Mouse (Mus musculus): ENCODE measurements around the gene Dpy30. TPM values are rescaled to one million over a fixed set of nuclear protein-coding genes. Genes with fewer than 3 reads are reported as not detected.
A peak's percentile ranks its signal among the peaks of the same experiment; 100 is the strongest.

The Dpy30 gene
- polyA plus RNA-seq, 1 experiment, result 57.3 TPM

GRCm38 (mm10) chr17:74294426-74295025, 29.2 kb downstream of the Dpy30 start:
- Histone ChIP-seq H3K27me3 (replicated peaks; ENCODE audit: control insufficient read depth, insufficient read depth, low read length) (no peaks in the 10 kb centered on the region), H3K4me1 (ENCODE audit: control insufficient read depth, insufficient read depth, low read length) (no peaks in the 10 kb centered on the region; the same call in 1 of the 2 replicates), H3K4me3 (ENCODE audit: insufficient read depth, low read depth, low read length) (peak overlapping the region; percentile 68), H3K36me3 (ENCODE audit: control insufficient read depth, insufficient read depth, low read length) (no peaks in the 10 kb centered on the region), H3K27ac (ENCODE audit: insufficient read depth, low read depth, low read length) (peak overlapping the region; percentile 69)
- DNase-seq, result peak; percentile 94
- 2% methylated on average over 76 of the region's 80 CpGs for WGBS
- no peak for TF ChIP-seq CTCF (conservative IDR thresholded peaks at IDR 0.05; ENCODE audit: insufficient read depth, insufficient read length, low read depth, low read length)
- no peak for TF ChIP-seq POLR2A (IDR thresholded peaks at IDR 0.05; ENCODE audit: low read depth, low read length)

GRCm38 (mm10) chr17:74293687-74294425, 29.9 kb downstream of the Dpy30 start:
- H3K27me3 ChIP-seq (replicated peaks; ENCODE audit: control insufficient read depth, insufficient read depth, low read length), result no peaks in the 10 kb centered on the region
- no peaks in the 10 kb centered on the region; the same call in 1 of the 2 replicates for H3K4me1 ChIP-seq (ENCODE audit: control insufficient read depth, insufficient read depth, low read length)
- peak; percentile 27 for DNase-seq
- TF ChIP-seq POLR2A (IDR thresholded peaks at IDR 0.05; ENCODE audit: low read depth, low read length), result no peak
- TF ChIP-seq CTCF (conservative IDR thresholded peaks at IDR 0.05; ENCODE audit: insufficient read depth, insufficient read length, low read depth, low read length), result no peak
- WGBS, result 3% methylated on average over 18 of the region's 18 CpGs
- peak overlapping the region; percentile 68 for H3K4me3 ChIP-seq (ENCODE audit: insufficient read depth, low read depth, low read length)
- H3K36me3 ChIP-seq (ENCODE audit: control insufficient read depth, insufficient read depth, low read length), result no peaks in the 10 kb centered on the region
- H3K27ac ChIP-seq (ENCODE audit: insufficient read depth, low read depth, low read length), result peak overlapping the region; percentile 69

GRCm38 (mm10) chr17:74291640-74292361, 31.9 kb downstream of the Dpy30 start:
- no peak overlapping the region for H3K4me3 ChIP-seq (ENCODE audit: insufficient read depth, low read depth, low read length)
- no peaks in the 10 kb centered on the region for H3K36me3 ChIP-seq (ENCODE audit: control insufficient read depth, insufficient read depth, low read length)
- H3K27me3 ChIP-seq (replicated peaks; ENCODE audit: control insufficient read depth, insufficient read depth, low read length), result no peaks in the 10 kb centered on the region
- H3K4me1 ChIP-seq (ENCODE audit: control insufficient read depth, insufficient read depth, low read length), result no peaks in the 10 kb centered on the region; the same call in 1 of the 2 replicates
- 87% methylated on average over 4 of the region's 4 CpGs for WGBS
- no peak for DNase-seq
- H3K27ac ChIP-seq (ENCODE audit: insufficient read depth, low read depth, low read length), result no peak overlapping the region
- TF ChIP-seq CTCF (conservative IDR thresholded peaks at IDR 0.05; ENCODE audit: insufficient read depth, insufficient read length, low read depth, low read length) (no peak), POLR2A (IDR thresholded peaks at IDR 0.05; ENCODE audit: low read depth, low read length) (no peak)

GRCm38 (mm10) chr17:74290869-74291268, 32.9 kb downstream of the Dpy30 start:
- Histone ChIP-seq H3K27ac (ENCODE audit: insufficient read depth, low read depth, low read length) (no peak overlapping the region), H3K27me3 (replicated peaks; ENCODE audit: control insufficient read depth, insufficient read depth, low read length) (no peaks in the 10 kb centered on the region), H3K36me3 (ENCODE audit: control insufficient read depth, insufficient read depth, low read length) (no peaks in the 10 kb centered on the region), H3K4me3 (ENCODE audit: insufficient read depth, low read depth, low read length) (no peak overlapping the region), H3K4me1 (ENCODE audit: control insufficient read depth, insufficient read depth, low read length) (no peaks in the 10 kb centered on the region; the same call in 1 of the 2 replicates)
- no peak for DNase-seq
- TF ChIP-seq POLR2A (IDR thresholded peaks at IDR 0.05; ENCODE audit: low read depth, low read length) (no peak), CTCF (conservative IDR thresholded peaks at IDR 0.05; ENCODE audit: insufficient read depth, insufficient read length, low read depth, low read length) (no peak)

GRCm38 (mm10) chr17:74290198-74290597, 33.5 kb downstream of the Dpy30 start:
- Histone ChIP-seq H3K36me3 (ENCODE audit: control insufficient read depth, insufficient read depth, low read length) (no peaks in the 10 kb centered on the region), H3K27ac (ENCODE audit: insufficient read depth, low read depth, low read length) (no peak overlapping the region), H3K4me1 (ENCODE audit: control insufficient read depth, insufficient read depth, low read length) (peaks cover under 1% of the 10 kb centered on the region), H3K4me3 (ENCODE audit: insufficient read depth, low read depth, low read length) (no peak overlapping the region), H3K27me3 (replicated peaks; ENCODE audit: control insufficient read depth, insufficient read depth, low read length) (no peaks in the 10 kb centered on the region)
- WGBS, result 60% methylated on average over 3 of the region's 3 CpGs
- no peak for DNase-seq
- TF ChIP-seq POLR2A (IDR thresholded peaks at IDR 0.05; ENCODE audit: low read depth, low read length), result no peak
- TF ChIP-seq CTCF (conservative IDR thresholded peaks at IDR 0.05; ENCODE audit: insufficient read depth, insufficient read length, low read depth, low read length), result no peak

- Histone ChIP-seq H3K4me1 (ENCODE audit: control insufficient read depth, insufficient read depth, low read length) (peaks cover 7% of the 10 kb centered on the region), H3K27ac (ENCODE audit: insufficient read depth, low read depth, low read length) (no peak overlapping the region), H3K27me3 (replicated peaks; ENCODE audit: control insufficient read depth, insufficient read depth, low read length) (no peaks in the 10 kb centered on the region), H3K36me3 (ENCODE audit: control insufficient read depth, insufficient read depth, low read length) (no peaks in the 10 kb centered on the region), H3K4me3 (ENCODE audit: insufficient read depth, low read depth, low read length) (no peak overlapping the region)
- TF ChIP-seq CTCF (conservative IDR thresholded peaks at IDR 0.05; ENCODE audit: insufficient read depth, insufficient read length, low read depth, low read length) (no peak), POLR2A (IDR thresholded peaks at IDR 0.05; ENCODE audit: low read depth, low read length) (no peak)
- no peak for DNase-seq
- WGBS, result 87% methylated on average over 2 of the region's 2 CpGs
Measured at GRCm38 (mm10) chr17:74288626-74289025, 35.1 kb downstream of the Dpy30 start.
